Mouse (Mus musculus): ENCODE results near the gene Wdr95. TPM values are rescaled to one million over a fixed set of nuclear protein-coding genes. Genes with fewer than 3 reads are reported as not detected.
A peak's percentile ranks its signal among the peaks of the same experiment; 100 is the strongest.

Wdr95 gene
- polyA plus RNA-seq, 1 experiment from 2014 or later = not detected

- peak within 1 kb of the TSS; percentile 96 for H3K4me2 ChIP-seq
- H3K9me3 ChIP-seq (replicated peaks) = no peaks in the 10 kb centered on the region
- peaks cover 39% of the 10 kb centered on the region for H3K4me1 ChIP-seq (replicated peaks)
- H3K27ac ChIP-seq = peak within 1 kb of the TSS; percentile 84
- peak within 1 kb of the TSS; percentile 92 for H3K4me3 ChIP-seq (replicated peaks)
- H3K36me3 ChIP-seq = peaks cover 27% of the 10 kb centered on the region
- ATAC-seq (ENCODE audit: low read depth) (peak; percentile 97), DNase-seq (peak; percentile 97)
- peak within 1 kb of the TSS; percentile 88 for H3K9ac ChIP-seq
- WGBS (ENCODE audit: insufficient replicate concordance) = under 1% methylated on average over 60 of the region's 60 CpGs
- no peaks in the 10 kb centered on the region for H3K27me3 ChIP-seq
Measured at GRCm38 (mm10) chr5:149636075-149636920, 107.8 kb downstream of the Wdr95 start, which contains the start of gene Hsph1. Gene Hsph1, minus strand, starts transcription at chr5:149636376.

GRCm38 (mm10) chr5:149637306-149637705, 108.8 kb downstream of the Wdr95 start:
- Histone ChIP-seq H3K27ac (peak overlapping the region; percentile 45; the same call in 1 of the 2 replicates), H3K4me1 (replicated peaks) (peaks cover 47% of the 10 kb centered on the region), H3K4me3 (replicated peaks) (peak overlapping the region; percentile 92), H3K27me3 (no peaks in the 10 kb centered on the region), H3K9ac (peak overlapping the region; percentile 65), H3K4me2 (peak overlapping the region; percentile 96), H3K36me3 (peaks cover 17% of the 10 kb centered on the region), H3K9me3 (replicated peaks) (no peaks in the 10 kb centered on the region)
- ATAC-seq (ENCODE audit: low read depth) (no peak), DNase-seq (no peak)
- WGBS (ENCODE audit: insufficient replicate concordance) = 59% methylated on average over 8 of the region's 8 CpGs

GRCm38 (mm10) chr5:149641277-149641892, 112.9 kb downstream of the Wdr95 start:
- H3K9me3 ChIP-seq (replicated peaks) = no peaks in the 10 kb centered on the region
- H3K27ac ChIP-seq = peak overlapping the region; percentile 34; the same call in 1 of the 2 replicates
- no peaks in the 10 kb centered on the region for H3K36me3 ChIP-seq
- WGBS (ENCODE audit: insufficient replicate concordance) = 67% methylated on average over 8 of the region's 8 CpGs
- peak; percentile 67 for DNase-seq
- H3K4me3 ChIP-seq (replicated peaks) = peak overlapping the region; percentile 22
- no peaks in the 10 kb centered on the region for H3K27me3 ChIP-seq
- peaks cover 35% of the 10 kb centered on the region for H3K4me1 ChIP-seq (replicated peaks)
- H3K9ac ChIP-seq = no peak overlapping the region; the same call in 1 of the 2 replicates
- ATAC-seq (ENCODE audit: low read depth) = peak; percentile 52
- H3K4me2 ChIP-seq = peak overlapping the region; percentile 29

- no peaks in the 10 kb centered on the region for H3K36me3 ChIP-seq
- no peak overlapping the region for H3K4me3 ChIP-seq (replicated peaks)
- peak overlapping the region; percentile 27; the same call in 1 of the 2 replicates for H3K27ac ChIP-seq
- peak overlapping the region; percentile 29; the same call in 1 of the 2 replicates for H3K4me2 ChIP-seq
- H3K27me3 ChIP-seq = no peaks in the 10 kb centered on the region
- H3K4me1 ChIP-seq (replicated peaks) = peaks cover 42% of the 10 kb centered on the region
- no peaks in the 10 kb centered on the region for H3K9me3 ChIP-seq (replicated peaks)
- WGBS (ENCODE audit: insufficient replicate concordance) = 54% methylated on average over 6 of the region's 6 CpGs
- H3K9ac ChIP-seq = no peak overlapping the region
- ATAC-seq (ENCODE audit: low read depth) (peak; percentile 42; the same call in 1 of the 2 replicates), DNase-seq (peak; percentile 32)
Measured at GRCm38 (mm10) chr5:149642366-149642765, 113.9 kb downstream of the Wdr95 start.

GRCm38 (mm10) chr5:149642783-149643509, 114.5 kb downstream of the Wdr95 start:
- DNase-seq (no peak), ATAC-seq (ENCODE audit: low read depth) (no peak)
- Histone ChIP-seq H3K36me3 (no peaks in the 10 kb centered on the region), H3K27me3 (no peaks in the 10 kb centered on the region), H3K9me3 (replicated peaks) (no peaks in the 10 kb centered on the region), H3K4me2 (peak overlapping the region; percentile 29; the same call in 1 of the 2 replicates), H3K27ac (no peak overlapping the region), H3K9ac (peak overlapping the region; percentile 8; the same call in 1 of the 2 replicates), H3K4me1 (replicated peaks) (peaks cover 47% of the 10 kb centered on the region), H3K4me3 (replicated peaks) (no peak overlapping the region)
- WGBS (ENCODE audit: insufficient replicate concordance) = 68% methylated on average over 11 of the region's 11 CpGs

- no peaks in the 10 kb centered on the region for H3K27me3 ChIP-seq
- H3K9me3 ChIP-seq (replicated peaks) = no peaks in the 10 kb centered on the region
- H3K9ac ChIP-seq = peak overlapping the region; percentile 49; the same call in 1 of the 2 replicates
- peak overlapping the region; percentile 91 for H3K27ac ChIP-seq
- H3K4me1 ChIP-seq (replicated peaks) = peaks cover 60% of the 10 kb centered on the region
- 72% methylated on average over 8 of the region's 8 CpGs for WGBS (ENCODE audit: insufficient replicate concordance)
- H3K4me2 ChIP-seq = no peak overlapping the region
- ATAC-seq (ENCODE audit: low read depth) (no peak), DNase-seq (no peak)
- no peaks in the 10 kb centered on the region for H3K36me3 ChIP-seq
- H3K4me3 ChIP-seq (replicated peaks) = no peak overlapping the region
Measured at GRCm38 (mm10) chr5:149647367-149648115, 119.1 kb downstream of the Wdr95 start.

- H3K4me3 ChIP-seq (replicated peaks) = no peak overlapping the region
- H3K4me2 ChIP-seq = peak overlapping the region; percentile 57
- H3K27ac ChIP-seq = peak overlapping the region; percentile 91
- H3K9me3 ChIP-seq (replicated peaks) = no peaks in the 10 kb centered on the region
- H3K9ac ChIP-seq = peak overlapping the region; percentile 49
- peaks cover 57% of the 10 kb centered on the region for H3K4me1 ChIP-seq (replicated peaks)
- 44% methylated on average over 4 of the region's 4 CpGs for WGBS (ENCODE audit: insufficient replicate concordance)
- no peak for ATAC-seq (ENCODE audit: low read depth)
- H3K27me3 ChIP-seq = no peaks in the 10 kb centered on the region
- no peaks in the 10 kb centered on the region for H3K36me3 ChIP-seq
- no peak for DNase-seq
Measured at GRCm38 (mm10) chr5:149648196-149648595, 119.7 kb downstream of the Wdr95 start.

GRCm38 (mm10) chr5:149648895-149649406, 120.5 kb downstream of the Wdr95 start:
- Histone ChIP-seq H3K27me3 (no peaks in the 10 kb centered on the region), H3K36me3 (no peaks in the 10 kb centered on the region), H3K9me3 (replicated peaks) (no peaks in the 10 kb centered on the region), H3K27ac (peak overlapping the region; percentile 91), H3K4me2 (peak overlapping the region; percentile 57), H3K4me3 (replicated peaks) (peak overlapping the region; percentile 15), H3K9ac (peak overlapping the region; percentile 50), H3K4me1 (replicated peaks) (peaks cover 50% of the 10 kb centered on the region)
- peak; percentile 95 for ATAC-seq (ENCODE audit: low read depth)
- DNase-seq = peak; percentile 75
- 12% methylated on average over 6 of the region's 6 CpGs for WGBS (ENCODE audit: insufficient replicate concordance)

GRCm38 (mm10) chr5:149649499-149650178, 121.2 kb downstream of the Wdr95 start:
- Histone ChIP-seq H3K4me1 (replicated peaks) (peaks cover 50% of the 10 kb centered on the region), H3K9me3 (replicated peaks) (no peaks in the 10 kb centered on the region), H3K27ac (peak overlapping the region; percentile 91), H3K4me3 (replicated peaks) (peak overlapping the region; percentile 15; the same call in 1 of the 2 replicates), H3K36me3 (no peaks in the 10 kb centered on the region), H3K27me3 (no peaks in the 10 kb centered on the region), H3K4me2 (peak overlapping the region; percentile 57), H3K9ac (peak overlapping the region; percentile 50)
- ATAC-seq (ENCODE audit: low read depth) (peak; percentile 49), DNase-seq (no peak)
- WGBS (ENCODE audit: insufficient replicate concordance) = 47% methylated on average over 14 of the region's 14 CpGs

GRCm38 (mm10) chr5:149650179-149650553, 121.7 kb downstream of the Wdr95 start:
- 56% methylated on average over 4 of the region's 4 CpGs for WGBS (ENCODE audit: insufficient replicate concordance)
- Histone ChIP-seq H3K36me3 (no peaks in the 10 kb centered on the region), H3K27me3 (no peaks in the 10 kb centered on the region), H3K9me3 (replicated peaks) (no peaks in the 10 kb centered on the region), H3K4me1 (replicated peaks) (peaks cover 48% of the 10 kb centered on the region), H3K27ac (peak overlapping the region; percentile 91), H3K4me3 (replicated peaks) (no peak overlapping the region), H3K4me2 (peak overlapping the region; percentile 57), H3K9ac (peak overlapping the region; percentile 15)
- DNase-seq (no peak), ATAC-seq (ENCODE audit: low read depth) (no peak)
